Mouse (Mus musculus): ENCODE measurements around the gene Jchain.
"Not testable (repeated sequence)": the region's sequence is repeated elsewhere in the genome, so short reads cannot be mapped to it uniquely, and the experiment has no call there.

Gene Jchain

DNA sequence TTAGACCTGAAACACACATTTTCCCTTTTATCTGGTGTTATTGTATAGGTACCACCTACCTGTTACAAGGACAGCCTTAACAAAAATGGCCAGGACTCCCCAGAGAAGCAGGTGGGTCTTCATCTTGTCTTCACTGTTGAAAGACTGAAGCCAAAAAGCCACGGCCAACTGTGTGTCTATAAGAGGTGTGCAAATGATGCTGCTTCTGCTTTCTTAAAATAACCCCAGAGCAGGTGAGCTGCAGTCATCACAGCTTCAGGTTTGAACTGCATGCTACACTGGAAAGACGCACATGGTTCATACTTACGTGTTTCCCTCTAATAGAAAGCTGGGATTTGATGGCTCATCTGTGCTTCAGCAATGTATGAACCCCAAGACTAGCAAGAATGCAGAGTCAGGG, at the start of gene Jchain:
Jchain (minus strand) TSS at position 235 of the 400 bp plus-strand sequence.
- no peak for DNase-seq

DNA sequence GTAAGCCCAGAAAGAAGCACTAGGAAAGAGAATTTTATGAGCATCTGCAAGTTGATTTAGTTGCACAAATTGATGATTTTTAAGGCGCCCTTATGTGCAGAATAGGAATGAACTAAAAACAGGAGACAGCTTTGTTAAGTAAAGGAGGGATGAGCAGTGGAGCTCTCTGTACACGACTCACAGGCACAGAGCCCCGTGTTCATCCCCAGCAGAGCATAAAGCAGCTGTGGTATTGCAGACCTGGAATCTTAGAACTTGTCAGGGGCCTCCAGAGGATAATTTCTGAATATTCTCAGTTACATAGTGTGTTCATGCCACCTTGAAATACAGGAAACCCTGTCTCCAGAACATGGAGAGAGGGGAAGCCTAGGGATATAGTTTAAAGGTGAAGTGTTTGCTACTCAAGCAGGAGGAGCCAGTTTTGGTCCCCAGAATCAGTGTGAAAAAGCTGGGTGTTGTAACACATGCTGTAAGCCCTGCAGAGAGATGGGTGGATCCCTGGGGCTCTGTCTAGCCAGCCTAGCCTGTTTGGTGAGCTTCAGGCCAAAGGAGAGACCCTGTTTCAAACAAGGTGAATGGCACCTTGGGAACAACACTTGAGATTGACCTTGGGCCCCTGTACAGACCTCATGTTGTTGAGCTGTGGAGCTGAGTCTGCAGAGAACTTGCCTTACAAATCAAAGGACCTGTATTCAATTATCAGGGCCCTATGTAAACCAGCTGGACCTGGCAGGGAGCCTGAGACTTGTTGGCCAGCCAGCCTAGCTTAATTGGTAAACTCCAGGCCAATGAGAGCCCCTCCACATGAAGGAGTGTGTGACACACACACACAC, 48.0 kb upstream of the Jchain start:
- DNase-seq: no peak

DNA sequence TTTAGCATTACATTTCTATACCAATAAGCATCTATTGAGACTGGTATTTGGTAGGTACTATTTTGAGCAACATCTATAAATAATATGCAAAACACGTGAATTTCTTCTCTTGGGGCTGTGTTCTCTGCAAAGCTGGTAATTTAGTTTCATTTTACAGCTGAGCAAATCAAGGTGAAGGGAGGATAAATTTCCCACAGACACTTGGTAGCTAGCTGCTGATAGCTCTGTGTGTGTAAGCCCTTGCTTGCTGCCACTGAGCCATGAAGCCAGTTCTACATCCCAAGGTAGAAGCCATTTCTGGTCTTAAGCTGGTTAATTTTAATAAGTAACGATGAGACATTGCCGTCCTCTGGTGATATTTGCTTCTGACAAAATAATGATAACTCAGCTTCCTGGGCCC, 47.1 kb upstream of the Jchain start:
- no peak for DNase-seq

DNA sequence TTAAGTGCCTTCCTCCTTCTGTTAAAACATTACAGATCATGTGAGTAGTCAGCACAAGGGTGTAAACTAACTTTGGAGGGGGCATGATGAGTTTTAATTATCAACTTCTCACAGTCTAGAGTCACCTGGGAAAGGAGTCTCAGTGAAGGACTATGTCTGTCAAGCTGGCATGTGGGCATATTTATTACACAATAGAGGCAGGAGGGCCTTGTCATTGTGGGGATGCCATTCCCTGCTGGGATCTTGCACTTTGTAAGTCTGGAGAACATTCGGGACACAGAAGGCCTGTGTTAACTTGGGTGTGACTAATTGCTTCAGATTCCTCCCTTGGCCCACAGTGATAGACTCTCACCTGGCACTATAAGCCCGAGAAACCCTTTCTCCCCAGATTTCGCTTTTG, 41.9 kb upstream of the Jchain start:
- no peak for DNase-seq

DNA sequence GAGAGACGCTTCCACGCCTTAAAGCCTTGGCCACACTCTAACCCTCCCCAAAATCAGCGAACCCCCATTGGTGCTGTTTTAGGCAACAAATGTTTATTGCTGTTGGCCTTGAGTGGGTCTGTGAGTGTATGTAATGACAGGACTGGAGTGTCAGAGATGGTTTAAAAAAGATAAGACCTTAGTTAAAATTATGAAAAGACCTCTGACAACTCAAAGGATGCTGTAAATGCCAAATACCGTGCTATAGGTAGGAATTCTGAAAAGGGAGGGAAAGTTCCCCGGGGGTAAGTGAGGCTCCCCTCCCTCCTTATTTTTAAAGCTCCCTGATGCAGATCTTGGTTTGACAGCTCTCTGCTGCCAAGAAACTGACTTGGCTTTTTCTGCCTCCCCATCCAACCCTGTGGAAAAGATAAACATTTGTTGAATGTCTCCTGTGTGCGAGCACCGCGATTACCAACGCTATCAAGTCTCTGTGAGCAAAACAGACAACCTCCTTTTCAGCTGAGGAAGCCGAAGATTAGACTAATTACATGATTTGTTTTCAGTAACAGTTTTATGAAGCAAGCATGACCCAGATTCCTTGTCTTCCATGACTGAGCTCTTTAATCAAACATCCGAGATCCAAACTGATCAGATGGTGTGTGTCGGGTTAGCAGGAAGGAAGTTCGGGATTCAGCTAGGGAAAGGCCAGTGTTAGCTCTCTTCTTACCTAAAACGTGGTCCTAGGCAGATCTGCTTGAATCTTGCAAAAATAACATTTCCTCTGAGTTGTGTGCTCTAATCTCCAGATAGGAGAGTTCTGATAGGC, 38.5 kb upstream of the Jchain start:
- no peak for DNase-seq

DNA sequence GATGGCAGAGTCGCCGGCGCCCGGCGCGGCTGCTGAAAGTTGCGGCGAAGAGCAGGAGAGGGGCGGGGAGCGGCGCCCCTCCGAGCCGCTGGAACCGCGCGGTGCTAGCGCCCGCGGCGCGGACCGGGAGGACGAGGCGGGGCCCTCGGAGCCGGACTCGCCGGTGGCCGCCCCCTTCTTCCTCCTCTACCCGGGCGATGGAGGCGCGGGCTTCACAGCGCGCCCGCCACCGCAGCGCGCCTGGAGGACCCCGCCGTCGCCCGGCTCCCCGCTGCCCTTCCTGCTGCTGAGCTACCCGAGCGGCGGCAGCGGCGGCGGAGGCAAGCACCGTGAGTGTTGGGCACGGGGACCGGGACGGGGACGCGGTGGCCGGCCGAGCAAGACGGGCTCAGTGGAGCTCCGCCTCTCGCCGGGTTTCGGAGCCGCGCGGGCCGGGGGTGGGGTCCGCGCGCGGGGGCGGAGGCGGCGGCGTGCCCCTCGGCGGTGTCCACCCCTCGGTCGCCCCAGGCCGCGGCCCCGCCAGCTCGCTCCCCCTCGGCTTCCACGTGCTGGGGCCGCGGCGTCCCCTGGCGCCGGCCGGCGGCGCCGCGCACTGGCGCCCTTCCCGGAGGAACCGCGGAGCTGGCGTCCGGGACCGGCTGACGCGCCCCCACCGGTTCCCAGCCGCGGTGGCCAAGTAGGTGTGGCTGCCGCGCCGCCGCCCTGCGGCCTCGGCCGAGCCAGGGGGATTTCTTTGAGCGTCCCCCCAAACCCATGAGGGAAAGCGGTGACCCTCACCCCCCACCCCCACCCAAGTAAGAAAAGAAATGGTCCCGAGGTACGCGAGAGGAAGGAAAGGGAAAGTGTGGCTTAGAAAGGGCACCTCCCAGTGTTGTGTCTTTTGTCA, 37.7 kb upstream of the Jchain start:
- peak; percentile 59 for DNase-seq

DNA sequence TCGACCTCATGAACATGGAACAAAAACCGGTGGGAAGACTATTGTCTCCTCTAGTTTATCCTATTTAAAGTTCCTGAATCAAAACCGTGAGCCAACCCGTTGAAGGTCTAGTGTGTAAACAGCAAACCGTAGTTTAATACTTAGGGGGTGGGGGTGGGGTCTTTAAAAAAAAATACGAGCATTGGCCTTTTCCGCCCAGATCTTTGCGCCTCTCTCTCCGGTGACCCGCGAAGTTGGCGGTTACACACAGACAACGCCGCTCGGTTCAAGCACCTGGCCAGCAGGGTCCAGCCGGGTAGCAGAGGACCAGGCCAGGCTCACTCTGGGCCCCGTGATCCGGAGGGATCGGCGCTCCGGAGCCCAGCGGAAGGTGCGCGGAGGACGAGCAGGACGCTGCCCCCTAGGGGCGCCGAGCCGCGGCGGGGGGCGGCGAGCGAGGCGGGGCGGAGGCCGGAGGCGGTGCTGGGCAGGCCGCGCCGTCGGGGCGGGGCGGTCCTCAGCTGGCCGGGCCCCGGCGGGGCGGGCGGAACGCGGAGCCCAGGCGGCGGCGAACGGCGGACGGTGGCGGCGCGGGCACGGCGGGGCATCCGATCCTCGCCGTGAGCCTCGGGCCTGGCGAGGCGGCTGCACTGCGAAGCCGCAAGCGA, 36.9 kb upstream of the Jchain start, which contains the start of gene Rufy3:
Rufy3 (plus strand) TSS at position 540 of the 647 bp plus-strand sequence.
- DNase-seq: peak; percentile 57

DNA sequence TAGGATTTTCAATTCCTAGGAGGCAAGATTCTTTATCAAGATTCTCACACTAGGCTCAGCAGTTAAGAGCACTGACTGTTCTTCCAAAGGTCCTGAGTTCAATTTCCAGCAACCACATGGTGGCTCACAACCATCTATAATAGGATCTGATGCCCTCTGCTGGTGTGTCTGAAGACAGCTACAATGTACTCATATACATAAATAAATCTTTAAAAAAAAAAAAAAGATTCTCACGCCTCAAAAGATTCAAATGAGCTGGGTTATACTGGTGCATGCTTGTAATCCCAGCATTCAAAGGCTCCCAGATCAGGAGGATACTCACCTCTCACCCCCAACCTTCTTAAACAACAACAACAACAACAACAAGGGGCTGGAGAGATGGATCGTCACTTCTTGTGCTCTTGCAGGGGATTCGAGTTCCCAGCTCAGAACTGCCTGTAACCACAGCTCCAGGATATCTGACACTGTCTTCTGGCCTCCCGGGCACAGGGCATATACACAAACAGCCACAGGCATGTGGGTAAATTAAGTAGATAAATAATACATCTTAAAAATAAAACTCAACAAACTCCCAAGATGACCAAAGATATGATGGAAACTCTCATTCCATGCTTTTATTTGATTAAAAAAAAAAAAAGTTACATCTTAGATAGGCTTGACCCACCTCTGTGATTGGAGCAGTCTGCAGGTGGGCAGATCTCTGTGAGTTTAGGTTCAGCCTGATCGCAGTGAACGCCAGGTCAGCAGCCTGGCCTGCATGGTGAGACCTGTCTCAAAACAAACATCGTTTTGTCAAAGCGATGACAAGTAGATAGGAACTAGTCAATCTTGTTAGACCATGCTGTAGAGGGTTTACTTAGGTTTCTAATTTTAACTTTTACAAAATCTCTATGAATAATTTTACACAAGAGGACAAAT, 35.4 kb upstream of the Jchain start:
- DNase-seq: no peak

DNA sequence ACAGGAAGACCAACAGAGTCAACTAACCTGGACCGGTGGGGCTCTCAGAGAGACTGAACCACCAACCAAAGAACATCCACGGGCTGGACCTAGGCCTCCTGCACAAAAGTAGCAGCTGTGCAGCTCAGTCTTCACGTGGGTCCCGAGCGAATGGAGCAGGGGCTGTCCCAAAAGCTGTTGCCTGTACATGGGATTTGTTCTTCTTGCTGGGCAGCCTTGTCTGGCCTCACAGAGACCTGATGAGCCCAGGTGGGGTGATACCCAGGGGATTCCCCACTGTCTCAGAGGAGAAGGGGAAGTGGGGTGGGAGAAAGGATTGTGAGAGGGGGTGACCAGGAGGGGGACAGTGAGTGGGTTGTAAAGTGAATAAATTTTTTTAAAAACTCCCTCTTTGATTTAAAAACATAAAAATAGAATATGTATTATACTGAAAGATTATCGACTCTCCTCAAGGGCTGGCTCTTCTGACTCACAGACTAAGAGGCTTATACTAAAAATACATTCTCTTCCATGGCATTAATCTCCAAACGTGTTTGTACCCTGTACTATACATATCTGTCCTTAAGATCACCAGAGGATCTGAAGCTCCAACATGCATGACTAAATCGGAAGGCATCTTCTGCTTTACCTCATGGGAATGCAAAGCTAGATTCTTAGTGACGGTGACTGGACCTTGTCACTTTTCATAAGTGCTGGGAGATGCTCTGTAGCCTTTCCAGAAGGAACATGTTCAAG, 33.6 kb upstream of the Jchain start:
- no peak for DNase-seq

DNA sequence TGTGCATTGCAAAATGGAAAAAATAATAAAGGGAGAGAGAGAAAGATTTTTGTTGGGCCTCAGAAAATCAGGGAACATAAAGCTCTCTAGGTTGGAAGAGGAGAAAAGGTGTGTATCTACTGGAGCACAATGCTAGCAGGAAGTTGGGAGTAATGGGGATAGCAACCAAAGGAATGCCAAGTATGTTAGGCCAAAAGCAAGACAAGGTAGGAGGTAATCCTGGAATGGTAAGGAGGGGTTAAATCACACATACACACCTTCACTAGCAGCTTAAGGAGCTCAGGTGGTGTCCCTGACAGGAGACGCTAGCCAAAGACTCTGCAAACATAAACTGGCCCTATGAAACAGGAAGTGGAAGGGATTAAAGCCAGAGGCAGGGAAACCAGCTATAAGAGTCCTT, 31.3 kb upstream of the Jchain start:
- DNase-seq: no peak

DNA sequence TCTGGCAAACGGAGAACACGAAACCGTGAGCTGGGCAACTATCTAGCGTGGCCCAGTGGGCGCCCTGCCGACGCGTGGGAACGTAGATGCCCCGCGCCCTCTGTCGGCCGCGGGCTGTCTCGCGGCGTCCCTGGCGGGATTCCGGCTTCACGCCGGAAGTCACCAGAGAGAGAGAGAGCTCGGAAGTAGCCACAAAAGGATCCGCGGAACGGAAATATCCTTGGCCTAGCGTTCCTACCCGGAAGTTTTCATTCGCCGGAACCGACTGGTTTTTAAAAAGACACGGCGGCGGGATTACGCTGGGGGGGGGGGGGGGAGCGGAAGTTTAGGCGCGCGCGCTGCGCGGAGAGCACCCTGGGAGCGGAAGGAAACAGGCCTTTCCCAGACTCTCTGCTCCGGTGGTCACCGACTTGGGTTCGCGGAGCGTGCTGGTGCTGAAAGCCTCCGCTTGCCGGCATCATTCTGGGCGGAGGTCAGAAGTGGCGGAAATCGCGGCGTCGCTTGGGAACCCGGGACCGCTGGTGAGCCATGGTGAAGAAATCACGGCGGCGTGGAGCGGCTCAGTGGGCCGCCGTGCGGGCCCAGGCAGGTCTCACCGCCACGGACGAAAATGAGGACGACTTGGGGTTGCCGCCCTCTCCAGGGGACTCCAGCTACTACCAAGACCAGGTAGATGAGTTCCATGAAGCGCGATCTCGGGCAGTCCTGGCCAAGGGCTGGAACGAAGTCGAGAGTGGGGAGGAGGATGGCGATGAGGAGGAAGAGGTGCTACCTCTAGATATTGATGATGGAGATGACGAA, 26.6 kb upstream of the Jchain start, which contains the start of gene Utp3:
Utp3 (plus strand) TSS at position 377 of the 801 bp plus-strand sequence.
- DNase-seq: peak; percentile 97

DNA sequence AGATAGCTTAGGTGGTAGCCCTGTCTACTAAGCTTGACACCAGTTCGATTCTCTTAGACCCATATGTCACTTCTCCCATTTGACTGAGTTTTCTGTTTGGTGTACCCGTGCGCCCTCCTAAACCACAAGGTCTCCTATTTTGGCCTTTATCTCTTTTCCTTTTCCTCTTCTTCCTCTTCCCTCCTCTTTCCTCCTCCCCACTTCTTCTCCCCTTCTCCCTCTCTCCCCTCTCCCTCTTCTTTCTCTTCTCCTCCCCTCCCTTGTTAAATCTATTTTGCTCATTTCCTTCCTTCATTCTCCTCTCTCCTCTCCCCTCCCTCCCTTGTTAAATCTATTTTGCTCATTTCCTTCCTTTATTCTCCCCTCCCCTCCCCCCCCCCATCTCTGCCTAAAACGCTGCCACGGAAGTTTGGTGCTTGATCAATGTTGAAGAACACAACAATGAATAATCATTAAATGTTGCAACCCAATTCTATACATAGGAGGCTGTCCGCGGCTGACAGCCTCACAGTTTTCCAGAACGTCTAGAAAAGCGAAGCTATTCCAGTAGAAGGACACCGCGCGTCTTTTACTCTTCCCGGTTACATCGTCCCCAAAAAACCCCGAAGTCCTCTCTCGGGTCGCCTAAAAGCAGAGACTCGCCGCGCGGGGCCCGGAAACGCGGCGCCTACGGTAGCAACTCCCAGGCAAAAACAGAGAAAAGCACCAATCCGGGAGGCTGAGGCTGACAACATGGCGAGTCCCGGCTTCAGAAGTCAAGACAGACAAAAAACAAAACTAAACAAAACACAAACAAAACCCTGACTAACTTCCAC, 25.8 kb upstream of the Jchain start:
- DNase-seq: peak; percentile 47

DNA sequence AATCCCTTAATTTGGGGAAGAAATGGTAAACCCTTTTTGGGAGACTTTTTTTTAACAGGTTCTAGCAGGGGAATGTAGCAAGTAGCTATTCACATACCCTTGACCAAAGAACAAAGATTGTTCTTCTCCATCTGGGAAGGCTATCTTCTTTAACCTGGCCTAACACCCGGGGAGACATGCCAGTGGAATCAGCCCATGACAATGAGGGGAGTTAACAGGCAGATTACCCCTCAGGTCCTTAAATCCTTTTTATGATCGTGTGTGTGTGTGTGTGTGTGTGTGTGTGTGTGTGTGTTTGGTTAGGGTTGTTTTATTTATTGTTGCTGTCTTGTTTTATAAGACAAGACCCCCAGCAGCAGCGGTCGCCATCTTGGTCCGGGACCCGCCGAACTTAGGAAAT, 17.8 kb upstream of the Jchain start:
- no peak for DNase-seq

DNA sequence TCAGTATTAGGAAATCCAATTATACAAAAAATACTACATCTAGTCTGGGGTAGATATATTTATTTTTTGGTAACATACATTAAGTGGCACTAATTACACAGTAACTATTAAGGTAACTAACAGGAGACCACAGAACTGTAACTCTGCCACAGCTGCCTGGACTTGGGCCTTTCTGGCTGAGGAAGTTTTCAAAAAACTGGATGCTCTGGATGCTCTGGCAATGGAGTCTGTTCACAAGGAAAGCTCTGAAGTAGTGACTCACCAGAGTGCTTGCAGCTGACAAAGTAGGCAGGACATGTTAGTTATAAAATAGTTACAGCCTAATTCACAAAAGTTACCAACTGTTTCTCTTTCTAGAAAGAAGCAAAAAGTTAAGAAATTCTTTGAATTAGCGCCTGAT, 16.7 kb upstream of the Jchain start:
- not testable (repeated sequence) for DNase-seq

DNA sequence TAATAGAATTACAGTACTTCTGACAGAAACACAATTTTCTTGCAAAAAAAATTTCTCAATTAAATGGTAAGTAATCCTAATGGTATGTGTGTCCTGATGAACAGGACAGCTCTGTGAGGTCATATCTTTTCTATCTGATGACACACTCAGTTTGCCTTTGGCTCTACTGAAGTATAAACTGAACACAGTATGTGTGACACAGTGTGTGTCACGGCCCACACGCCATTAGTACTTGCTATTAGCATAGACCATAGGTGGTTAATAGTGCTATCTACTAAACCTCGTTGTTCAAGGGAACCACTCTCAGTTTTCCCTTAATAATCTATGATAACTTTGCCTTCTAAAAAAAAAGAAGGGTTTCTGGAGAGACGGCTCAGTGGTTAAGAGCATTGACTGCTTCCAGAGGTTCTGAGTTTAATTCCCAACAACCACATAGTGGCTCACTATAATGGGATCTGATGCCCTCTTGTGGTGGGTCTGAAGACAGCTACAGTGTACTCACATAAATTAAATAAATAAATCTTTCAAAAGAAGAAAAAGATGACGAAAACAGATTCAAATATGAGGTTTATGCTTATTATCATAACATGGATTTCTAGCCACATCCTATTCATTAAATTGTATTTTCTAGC, 15.1 kb upstream of the Jchain start:
- peak; percentile 52 for DNase-seq

DNA sequence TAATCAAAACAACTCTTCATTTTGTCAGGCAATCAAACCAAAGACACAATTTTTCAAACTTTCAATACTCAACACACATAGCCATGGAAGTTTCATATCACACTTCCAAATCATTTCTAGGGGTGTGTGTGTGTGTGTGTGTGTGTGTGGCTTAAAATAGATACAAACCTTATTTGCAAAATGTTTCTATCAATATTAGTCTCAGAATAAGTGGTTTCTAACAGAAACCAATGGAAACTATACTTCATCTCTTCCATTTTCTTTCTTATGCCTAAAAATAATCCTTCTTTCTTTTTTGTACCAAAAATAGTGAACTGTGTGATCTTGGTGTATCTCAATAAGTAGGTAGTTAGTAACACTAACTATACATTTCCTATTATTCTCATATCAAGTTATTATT, 13.2 kb upstream of the Jchain start:
- no peak for DNase-seq

DNA sequence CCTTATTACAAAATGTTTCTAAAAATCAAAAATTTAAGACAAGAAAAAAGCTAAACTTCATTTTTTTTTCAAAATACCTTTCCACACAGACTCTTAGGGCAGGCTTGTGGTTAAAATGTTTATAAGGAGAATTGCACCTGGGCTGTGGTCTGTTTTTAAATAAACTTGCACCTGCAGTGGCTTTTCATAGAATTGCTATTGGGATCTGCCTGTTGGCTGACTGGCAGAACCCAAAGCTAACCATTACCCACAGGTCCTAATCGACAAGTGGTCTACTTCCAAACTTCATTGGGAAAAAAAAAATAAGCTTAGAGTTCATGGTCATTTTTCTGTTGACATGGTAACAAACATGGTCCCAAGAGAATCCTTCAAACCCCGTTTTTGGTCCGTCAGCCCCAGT, 7.0 kb upstream of the Jchain start:
- DNase-seq: no peak

DNA sequence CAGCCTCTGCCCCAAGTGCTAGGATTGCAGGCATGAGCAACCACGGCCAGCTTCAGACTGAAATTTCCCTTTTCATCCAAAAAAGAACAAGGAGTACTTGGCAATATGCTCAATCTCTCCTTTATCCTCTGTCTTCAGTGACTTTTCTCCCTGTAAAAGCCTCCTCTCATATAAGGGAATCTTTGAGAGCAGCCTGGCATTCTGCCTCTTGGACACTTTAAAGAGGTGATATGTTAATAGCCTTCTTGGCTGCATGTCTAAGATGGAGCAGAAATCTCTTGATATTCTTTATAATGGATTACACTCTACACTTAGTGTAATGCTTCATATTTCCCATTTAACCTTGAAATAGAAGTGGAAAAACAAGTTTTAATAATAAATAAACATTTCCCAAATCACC, 3.2 kb upstream of the Jchain start:
- no peak for DNase-seq

Measured in cerebellum, adult 9-10 months (tissue).